Mouse (Mus musculus) kidney, postnatal 0 days (tissue): ENCODE results near the gene Xxylt1. TPM values are rescaled to one million over a fixed set of nuclear protein-coding genes. Genes with fewer than 3 reads are reported as not detected.

Source experiments
- ATAC-seq: fragments of 200-750 bp; cut with Nextera tagmentation; replicated peaks from 2 replicates; pipeline ENCODE4 v1.8.0; 2017; ENCODE audit warnings: low read depth, moderate number of reproducible peaks, moderate TSS enrichment, moderate library complexity; ENCODE audit not compliant: low FRiP score
- DNase-seq: peaks from one replicate; pipeline ENCODE4 v3.0.0-alpha.2; 2016; ENCODE audit warnings: low spot score
- H3K27ac ChIP-seq: fragments of 300-500 bp; sonication (generic); 2 replicates; pipeline ENCODE4 v1.5.1; 2014; ENCODE audit warnings: mild to moderate bottlenecking
- H3K27me3 ChIP-seq: fragments of 300-500 bp; sonication (generic); 2 replicates; pipeline ENCODE4 v1.6.1; 2014; ENCODE audit warnings: low read length, mixed read lengths; ENCODE audit not compliant: insufficient read depth
- H3K36me3 ChIP-seq: fragments of 300-500 bp; sonication (generic); 2 replicates; pipeline ENCODE4 v1.6.1; 2014; ENCODE audit warnings: low read length, mixed read lengths; ENCODE audit not compliant: insufficient read depth
- H3K4me1 ChIP-seq: fragments of 300-500 bp; sonication (generic); replicated peaks from 2 replicates; pipeline ENCODE4 v1.6.1; 2014; ENCODE audit warnings: antibody characterized with exemption, low read length, mixed read lengths; ENCODE audit not compliant: insufficient read depth
- H3K4me2 ChIP-seq: fragments of 300-500 bp; sonication (generic); 2 replicates; pipeline ENCODE4 v1.6.1; 2014; ENCODE audit warnings: mild to moderate bottlenecking, low read length, moderate library complexity, mixed read lengths
- H3K4me3 ChIP-seq: fragments of 300-500 bp; sonication (generic); replicated peaks from 2 replicates; pipeline ENCODE4 v1.5.1; 2014; ENCODE audit warnings: low read depth, low read length
- H3K9ac ChIP-seq: fragments of 300-500 bp; sonication (generic); 2 replicates; pipeline ENCODE4 v1.6.1; 2014; ENCODE audit warnings: low read depth, low read length
- H3K9me3 ChIP-seq: fragments of 300-500 bp; sonication (generic); replicated peaks from 2 replicates; pipeline ENCODE4 v1.6.1; 2016; ENCODE audit warnings: low read length, inconsistent platforms, mixed read lengths
- CTCF ChIP-seq: IDR thresholded peaks from 2 replicates; pipeline ENCODE4 v1.5.1; 2016; ENCODE audit warnings: antibody characterized with exemption, low read depth, mild to moderate bottlenecking, moderate library complexity
- WGBS: fragments of 180-500 bp; shearing (Covaris S2); extraction: QIAGEN DNeasy Blood & Tissue Kit; methylation state at CpG from one replicate; pipeline ENCODE4 v1.1.7; 2014; 5-methylcytosine and 5-hydroxymethylcytosine counted together
- polyA plus RNA-seq: library from polyadenylated mRNA; unstranded; fragments of >200 nt; fragmentation: Nextera tagmentation; extraction: Ambion mirVana; gene quantifications from 2 replicates; pipeline ENCODE4 v1.2.1, GENCODE M21; 2015

Gene Xxylt1
- polyA plus RNA-seq, 1 experiment from 2014 or later: 20.0 TPM

GRCm38 (mm10) chr16:30990661-30991060 is 90.6 kb downstream of the Xxylt1 start:
- H3K4me3 ChIP-seq: no peak overlapping the region
- WGBS: 49% methylated on average over 2 of the region's 2 CpGs
- ATAC-seq: no peak

GRCm38 (mm10) chr16:30988225-30988624 is 93.0 kb downstream of the Xxylt1 start:
- Histone ChIP-seq H3K9me3 (no peaks in the 10 kb centered on the region), H3K27ac (no peak overlapping the region), H3K4me1 (no peaks in the 10 kb centered on the region), H3K36me3 (no peaks in the 10 kb centered on the region), H3K4me2 (no peak overlapping the region), H3K27me3 (no peaks in the 10 kb centered on the region), H3K4me3 (no peak overlapping the region), H3K9ac (no peak overlapping the region)
- ATAC-seq (no peak), DNase-seq (no peak)
- WGBS: 73% methylated on average over 6 of the region's 6 CpGs
- no peak for TF ChIP-seq CTCF

More at GRCm38 (mm10) chr16:30990661-30991060, 90.6 kb downstream of the Xxylt1 start:
- no peak overlapping the region for H3K27ac ChIP-seq
- H3K4me1 ChIP-seq: no peaks in the 10 kb centered on the region
- no peak for TF ChIP-seq CTCF
- DNase-seq: no peak
- no peaks in the 10 kb centered on the region for H3K9me3 ChIP-seq
- H3K4me2 ChIP-seq: no peak overlapping the region
- H3K36me3 ChIP-seq: no peaks in the 10 kb centered on the region
- no peak overlapping the region for H3K9ac ChIP-seq
- H3K27me3 ChIP-seq: no peaks in the 10 kb centered on the region

GRCm38 (mm10) chr16:30987684-30988083 is 93.5 kb downstream of the Xxylt1 start:
- 64% methylated on average over 6 of the region's 6 CpGs for WGBS
- Histone ChIP-seq H3K4me1 (no peaks in the 10 kb centered on the region), H3K36me3 (no peaks in the 10 kb centered on the region), H3K27me3 (no peaks in the 10 kb centered on the region), H3K9me3 (no peaks in the 10 kb centered on the region), H3K4me3 (no peak overlapping the region), H3K4me2 (no peak overlapping the region), H3K9ac (no peak overlapping the region), H3K27ac (no peak overlapping the region)
- ATAC-seq (no peak), DNase-seq (no peak)
- TF ChIP-seq CTCF: no peak

GRCm38 (mm10) chr16:30984826-30985545 is 96.2 kb downstream of the Xxylt1 start:
- no peak for TF ChIP-seq CTCF
- no peak overlapping the region for H3K9ac ChIP-seq
- no peak overlapping the region for H3K27ac ChIP-seq
- no peaks in the 10 kb centered on the region for H3K36me3 ChIP-seq
- no peaks in the 10 kb centered on the region for H3K9me3 ChIP-seq
- H3K4me3 ChIP-seq: no peak overlapping the region
- no peak for DNase-seq
- ATAC-seq: no peak
- no peaks in the 10 kb centered on the region for H3K27me3 ChIP-seq
- no peaks in the 10 kb centered on the region for H3K4me1 ChIP-seq
- WGBS: 38% methylated on average over 17 of the region's 17 CpGs
- H3K4me2 ChIP-seq: no peak overlapping the region

GRCm38 (mm10) chr16:30984101-30984500 is 97.1 kb downstream of the Xxylt1 start:
- no peak for DNase-seq
- WGBS: 78% methylated on average over 5 of the region's 5 CpGs
- Histone ChIP-seq H3K27ac (no peak overlapping the region), H3K36me3 (no peaks in the 10 kb centered on the region), H3K9me3 (no peaks in the 10 kb centered on the region), H3K27me3 (no peaks in the 10 kb centered on the region), H3K9ac (no peak overlapping the region), H3K4me3 (no peak overlapping the region), H3K4me1 (no peaks in the 10 kb centered on the region), H3K4me2 (no peak overlapping the region)
- no peak for TF ChIP-seq CTCF
- no peak for ATAC-seq

- DNase-seq (no peak), ATAC-seq (no peak)
- 60% methylated on average over 6 of the region's 6 CpGs for WGBS
- H3K4me1 ChIP-seq: no peaks in the 10 kb centered on the region
- TF ChIP-seq CTCF: no peak
- no peak overlapping the region for H3K9ac ChIP-seq
- no peak overlapping the region for H3K27ac ChIP-seq
- no peaks in the 10 kb centered on the region for H3K9me3 ChIP-seq
- H3K27me3 ChIP-seq: no peaks in the 10 kb centered on the region
- H3K4me3 ChIP-seq: no peak overlapping the region
- no peak overlapping the region for H3K4me2 ChIP-seq
- H3K36me3 ChIP-seq: no peaks in the 10 kb centered on the region
These were observed 97.5 kb downstream of the Xxylt1 start for GRCm38 (mm10) chr16:30983699-30984098.

GRCm38 (mm10) chr16:30983281-30983680 is 98.0 kb downstream of the Xxylt1 start:
- Histone ChIP-seq H3K36me3 (no peaks in the 10 kb centered on the region), H3K9me3 (no peaks in the 10 kb centered on the region), H3K4me2 (no peak overlapping the region), H3K9ac (no peak overlapping the region), H3K27me3 (no peaks in the 10 kb centered on the region), H3K4me3 (no peak overlapping the region), H3K27ac (no peak overlapping the region), H3K4me1 (no peaks in the 10 kb centered on the region)
- 47% methylated on average over 4 of the region's 4 CpGs for WGBS
- no peak for TF ChIP-seq CTCF
- ATAC-seq: no peak
- DNase-seq: no peak
